ENCODE assay signal across 26 mouse cellular contexts in the genomic region with DNA sequence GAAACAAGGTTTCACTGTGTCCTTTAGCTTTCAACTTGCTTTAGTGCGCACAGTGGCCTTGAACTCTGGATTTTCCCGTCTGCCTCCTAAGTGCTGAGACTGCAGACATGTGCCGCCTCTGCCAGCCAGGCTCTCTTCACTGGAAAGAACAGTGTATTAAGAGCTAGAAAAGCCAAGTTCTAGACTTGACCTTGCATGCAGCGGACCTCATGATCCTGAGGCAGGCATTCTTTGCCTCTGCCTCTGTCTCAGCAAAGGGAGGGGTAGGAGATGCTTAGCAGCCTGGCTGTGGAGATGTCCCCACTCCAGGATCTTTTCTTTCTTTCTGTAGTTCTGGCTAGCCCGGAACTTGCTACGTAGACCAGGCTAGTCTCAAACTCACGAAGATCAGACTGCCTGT. TPM values are rescaled to one million over a fixed set of nuclear protein-coding genes. Genes with fewer than 3 reads are reported as not detected.
"Had no signal": no experiment of that assay in that cellular context is flagged by ENCODE, and none has a peak within 500 bp of the region (broad histone marks: within the 10 kb centered on the region; RNA-seq: fewer than 3 reads in every experiment).

No protein-coding gene starts in this region.

- H3K4me2 ChIP-seq: limb, embryonic 12.5 days; limb, embryonic 15.5 days; liver, embryonic 11.5 days; lung, embryonic 14.5 days; neural tube, embryonic 13.5 days had no signal

- H3K9ac ChIP-seq: limb, embryonic 12.5 days; limb, embryonic 15.5 days; liver, embryonic 14.5 days; liver, postnatal 0 days; lung, embryonic 14.5 days; neural tube, embryonic 13.5 days had no signal

- ATAC-seq: liver, postnatal 0 days; lung, postnatal 0 days had no signal

- H3K9me3 ChIP-seq: limb, embryonic 12.5 days; limb, embryonic 15.5 days; megakaryocyte, embryonic 14.5 days; midbrain, embryonic 10.5 days; neural tube, embryonic 13.5 days had no signal

- H3K27me3 ChIP-seq: limb, embryonic 12.5 days; limb, embryonic 15.5 days; megakaryocyte, embryonic 14.5 days; neural tube, embryonic 13.5 days had no signal

- H3K27ac ChIP-seq: limb, embryonic 12.5 days; liver, embryonic 14.5 days; midbrain, embryonic 10.5 days; neural tube, embryonic 13.5 days had no signal

- H3K4me3 ChIP-seq: limb, embryonic 12.5 days; limb, embryonic 15.5 days; megakaryocyte, embryonic 14.5 days; midbrain, embryonic 10.5 days; myocyte; neural tube, embryonic 13.5 days had no signal

- DNase-seq: kidney, adult 9 months; kidney, postnatal 14 days; kidney, postnatal 4 days; left cerebral cortex, postnatal 4 days; liver, postnatal 0 days; lung, embryonic 14.5 days; midbrain, embryonic 14.5 days; thymus, postnatal 25 days had no signal

- H3K36me3 ChIP-seq: limb, embryonic 12.5 days; limb, embryonic 15.5 days; midbrain, embryonic 10.5 days; neural tube, embryonic 13.5 days had no signal

RNA-seq across cellular contexts. Expression of a gene that starts 48.1 kb away (rescaled TPM):
- total RNA-seq: layer of hippocampus, adult 18-20 months; layer of hippocampus, postnatal 14 days; left cerebral cortex, adult 8-10 months; left cerebral cortex, postnatal 14 days; left cerebral cortex, postnatal 4 days had no signal
- polyA plus RNA-seq: kidney, embryonic 16.5 days; limb, embryonic 12.5 days; liver, embryonic 11.5 days; liver, embryonic 14.5 days; liver, postnatal 0 days; lung, embryonic 14.5 days; midbrain, embryonic 10.5 days; midbrain, embryonic 14.5 days; myocyte; neural tube, embryonic 13.5 days; small intestine, adult 2 months; spleen, adult 2 months; stomach, embryonic 16.5 days; thymus, postnatal 0 days had no signal
